Mouse (Mus musculus): ENCODE measurements around the gene Mcm7.

- TF ChIP-seq CTCF (IDR thresholded peaks at IDR 0.05) (no peak; the same call in 1 of the 2 replicates), EP300 (IDR thresholded peaks at IDR 0.05) (0 out of 2 replicates have a peak, but pooled peaks have one; percentile 21)
Measured at GRCm38 (mm10) chr5:138193771-138194727, 21.8 kb upstream of the Mcm7 start, which contains the start of gene Mblac1.

Data from lung, postnatal 0 days (tissue).